Mouse (Mus musculus): ENCODE results near the gene Rpl36al.

Rpl36al gene

GRCm38 (mm10) chr12:69183583-69184308 is at the start of gene Rpl36al, which contains the start of gene Mgat2:
Gene Rpl36al, minus strand, starts transcription at chr12:69184083.
Gene Mgat2, plus strand, starts transcription at chr12:69184157.
- DNase-seq: peak; percentile 99

- peak; percentile 31 for DNase-seq
Measured at GRCm38 (mm10) chr12:69229251-69229650, 45.4 kb upstream of the Rpl36al start.

GRCm38 (mm10) chr12:69227776-69228466 is 44.0 kb upstream of the Rpl36al start, which contains the start of gene Pole2:
Gene Pole2, minus strand, starts transcription at chr12:69228195.
- DNase-seq: peak; percentile 89

GRCm38 (mm10) chr12:69220613-69221277 is 36.9 kb upstream of the Rpl36al start:
- DNase-seq: no peak

GRCm38 (mm10) chr12:69216587-69216986 is 32.7 kb upstream of the Rpl36al start:
- no peak for DNase-seq

GRCm38 (mm10) chr12:69215000-69215785 is 31.3 kb upstream of the Rpl36al start:
- DNase-seq: no peak

GRCm38 (mm10) chr12:69214393-69214792 is 30.5 kb upstream of the Rpl36al start:
- no peak for DNase-seq

- DNase-seq: no peak
Measured at GRCm38 (mm10) chr12:69213186-69213777, 29.4 kb upstream of the Rpl36al start.

GRCm38 (mm10) chr12:69211057-69211456 is 27.2 kb upstream of the Rpl36al start:
- DNase-seq: peak; percentile 32

- no peak for DNase-seq
Measured at GRCm38 (mm10) chr12:69210056-69210979, 26.4 kb upstream of the Rpl36al start.

- DNase-seq: no peak
Measured at GRCm38 (mm10) chr12:69208520-69208919, 24.6 kb upstream of the Rpl36al start.

GRCm38 (mm10) chr12:69207926-69208325 is 24.0 kb upstream of the Rpl36al start:
- DNase-seq: no peak

- no peak for DNase-seq
Measured at GRCm38 (mm10) chr12:69207396-69207795, 23.5 kb upstream of the Rpl36al start.

- peak; percentile 43 for DNase-seq
Measured at GRCm38 (mm10) chr12:69204052-69204833, 20.4 kb upstream of the Rpl36al start, which contains the start of gene Gm49384. Gene Gm49384, minus strand, starts transcription at chr12:69204267.

- no peak for DNase-seq
Measured at GRCm38 (mm10) chr12:69198985-69199384, 15.1 kb upstream of the Rpl36al start.

- DNase-seq: peak; percentile 84
Measured at GRCm38 (mm10) chr12:69198164-69198535, 14.3 kb upstream of the Rpl36al start, which contains the start of gene Dnaaf2. Gene Dnaaf2, minus strand, starts transcription at chr12:69198429.

GRCm38 (mm10) chr12:69197378-69198163 is 13.7 kb upstream of the Rpl36al start:
- peak; percentile 67 for DNase-seq

GRCm38 (mm10) chr12:69196444-69197377 is 12.8 kb upstream of the Rpl36al start, which contains the start of gene Gm49383:
Gene Gm49383, minus strand, starts transcription at chr12:69197104.
- DNase-seq: peak; percentile 93
